Mouse (Mus musculus) liver, adult 2 months (tissue): ENCODE data around the gene Erc1. TPM values are rescaled to one million over a fixed set of nuclear protein-coding genes. Genes with fewer than 3 reads are reported as not detected.
A peak's percentile ranks its signal among the peaks of the same experiment; 100 is the strongest.

ENCODE experiments used
- DNase-seq: peaks from one replicate; pipeline ENCODE4 v3.0.0-alpha.2; 2011; ENCODE audit warnings: low read depth, low spot score; ENCODE audit errors: extremely low read depth
- H3K27ac ChIP-seq: fragments of 200-500 bp; replicated peaks from 2 replicates; pipeline ENCODE4 v1.5.1; 2012; ENCODE audit warnings: low read depth, mild to moderate bottlenecking, control low read depth, inconsistent platforms, low read length; ENCODE audit not compliant: insufficient read depth
- H3K27me3 ChIP-seq: fragments of 200-500 bp; 2 replicates; pipeline ENCODE4 v1.6.1; 2012; ENCODE audit warnings: mild to moderate bottlenecking, moderate library complexity, low read length, inconsistent platforms; ENCODE audit not compliant: control insufficient read depth, insufficient read depth
- H3K36me3 ChIP-seq: fragments of 200-500 bp; 2 replicates; pipeline ENCODE4 v1.6.1; 2012; ENCODE audit warnings: low read length, inconsistent platforms; ENCODE audit not compliant: control insufficient read depth, insufficient read depth
- H3K4me1 ChIP-seq: fragments of 200-500 bp; 2 replicates; pipeline ENCODE4 v1.6.1; 2011; ENCODE audit warnings: low read length; ENCODE audit not compliant: control insufficient read depth, insufficient read depth
- H3K4me3 ChIP-seq: fragments of 200-500 bp; 2 replicates; pipeline ENCODE4 v1.5.1; 2011; ENCODE audit warnings: low read depth, mild to moderate bottlenecking, control low read depth, low read length, moderate library complexity; ENCODE audit not compliant: insufficient read depth
- H3K79me2 ChIP-seq: fragments of 200-500 bp; 2 replicates; pipeline ENCODE4 v1.6.1; 2012; ENCODE audit warnings: inconsistent platforms, mild to moderate bottlenecking, low read length, moderate library complexity; ENCODE audit not compliant: control insufficient read depth, insufficient read depth
- H3K9ac ChIP-seq: fragments of 200-500 bp; 2 replicates; pipeline ENCODE4 v1.6.1; 2012; ENCODE audit warnings: low read depth, mild to moderate bottlenecking, control low read depth, inconsistent platforms, low read length
- CTCF ChIP-seq: fragments of 200-500 bp; IDR thresholded peaks from 2 replicates; pipeline ENCODE4 v1.5.1; 2011; ENCODE audit warnings: low read depth, low read length, control low read depth
- POLR2A ChIP-seq: fragments of 200-500 bp; IDR thresholded peaks from 2 replicates; pipeline ENCODE4 v1.6.1; 2011; ENCODE audit warnings: low read length, control low read depth; ENCODE audit not compliant: insufficient read depth; ENCODE audit errors: extremely low read depth
- WGBS: fragments of 180-500 bp; shearing (Covaris S2); methylation state at CpG from one replicate; pipeline ENCODE4 v1.1.7; 2018; 5-methylcytosine and 5-hydroxymethylcytosine counted together
- polyA plus RNA-seq: library from polyadenylated mRNA; depleted of rRNA; stranded (reverse); fragments of >200 nt; gene quantifications from 2 replicates; pipeline ENCODE4 v1.2.3, GENCODE M21; 2012
- total RNA-seq: library from RNA; depleted of rRNA; stranded (reverse); fragments of >200 nt; gene quantifications from 2 replicates; pipeline ENCODE4 v1.2.3, GENCODE M21; 2014

Gene Erc1
- total and polyA plus RNA-seq, 2 experiments: 6.3 to 14.2 TPM

- H3K4me1 ChIP-seq: peaks cover 8% of the 10 kb centered on the region; the same call in 1 of the 2 replicates
- H3K27ac ChIP-seq: no peak overlapping the region
- H3K36me3 ChIP-seq: peaks cover 15% of the 10 kb centered on the region
- WGBS: 78% methylated on average over 2 of the region's 2 CpGs
- H3K27me3 ChIP-seq: no peaks in the 10 kb centered on the region
- H3K9ac ChIP-seq: no peak overlapping the region
- no peak for DNase-seq
- TF ChIP-seq POLR2A: no peak
- TF ChIP-seq CTCF: no peak
- H3K4me3 ChIP-seq: no peak overlapping the region
- no peaks in the 10 kb centered on the region; the same call in 1 of the 2 replicates for H3K79me2 ChIP-seq
Measured at GRCm38 (mm10) chr6:119741861-119742260, 106.1 kb downstream of the Erc1 start.

- 66% methylated on average over 3 of the region's 3 CpGs for WGBS
Measured at GRCm38 (mm10) chr6:119740541-119740940, 107.4 kb downstream of the Erc1 start.

GRCm38 (mm10) chr6:119738638-119739375, 109.2 kb downstream of the Erc1 start:
- Histone ChIP-seq H3K9ac (no peak overlapping the region), H3K4me3 (no peak overlapping the region), H3K79me2 (no peaks in the 10 kb centered on the region; the same call in 1 of the 2 replicates), H3K27ac (peak overlapping the region; percentile 56), H3K27me3 (no peaks in the 10 kb centered on the region), H3K36me3 (peaks cover 18% of the 10 kb centered on the region), H3K4me1 (peaks cover 8% of the 10 kb centered on the region; the same call in 1 of the 2 replicates)
- TF ChIP-seq CTCF (no peak), POLR2A (no peak)
- DNase-seq: peak; percentile 94
- 25% methylated on average over 4 of the region's 4 CpGs for WGBS

More at GRCm38 (mm10) chr6:119740541-119740940, 107.4 kb downstream of the Erc1 start:
- no peak for TF ChIP-seq POLR2A
- no peak for TF ChIP-seq CTCF
- Histone ChIP-seq H3K27ac (no peak overlapping the region), H3K79me2 (no peaks in the 10 kb centered on the region; the same call in 1 of the 2 replicates), H3K4me1 (peaks cover 8% of the 10 kb centered on the region; the same call in 1 of the 2 replicates), H3K36me3 (peaks cover 12% of the 10 kb centered on the region), H3K9ac (no peak overlapping the region), H3K27me3 (no peaks in the 10 kb centered on the region), H3K4me3 (no peak overlapping the region)
- DNase-seq: no peak

- Histone ChIP-seq H3K27ac (no peak overlapping the region), H3K36me3 (peaks cover 13% of the 10 kb centered on the region), H3K27me3 (no peaks in the 10 kb centered on the region), H3K4me1 (peaks cover 8% of the 10 kb centered on the region; the same call in 1 of the 2 replicates), H3K9ac (no peak overlapping the region), H3K4me3 (no peak overlapping the region), H3K79me2 (no peaks in the 10 kb centered on the region; the same call in 1 of the 2 replicates)
- WGBS: 97% methylated on average over 4 of the region's 4 CpGs
- TF ChIP-seq POLR2A (no peak), CTCF (no peak)
- DNase-seq: no peak
Measured at GRCm38 (mm10) chr6:119737716-119738115, 110.3 kb downstream of the Erc1 start.

- no peak for DNase-seq
- Histone ChIP-seq H3K27me3 (no peaks in the 10 kb centered on the region), H3K79me2 (no peaks in the 10 kb centered on the region; the same call in 1 of the 2 replicates), H3K9ac (no peak overlapping the region), H3K4me3 (no peak overlapping the region), H3K27ac (no peak overlapping the region), H3K4me1 (peaks cover 6% of the 10 kb centered on the region; the same call in 1 of the 2 replicates), H3K36me3 (peaks cover 9% of the 10 kb centered on the region; the same call in 1 of the 2 replicates)
- TF ChIP-seq POLR2A (no peak), CTCF (no peak)
- 37% methylated on average over 2 of the region's 2 CpGs for WGBS
Measured at GRCm38 (mm10) chr6:119735937-119736336, 112.0 kb downstream of the Erc1 start.

GRCm38 (mm10) chr6:119731155-119731554, 116.8 kb downstream of the Erc1 start:
- WGBS: 100% methylated on average over 2 of the region's 2 CpGs
- no peaks in the 10 kb centered on the region for H3K4me1 ChIP-seq
- H3K36me3 ChIP-seq: peaks cover 14% of the 10 kb centered on the region
- no peak overlapping the region for H3K9ac ChIP-seq
- no peaks in the 10 kb centered on the region for H3K27me3 ChIP-seq
- no peak overlapping the region for H3K27ac ChIP-seq
- no peak for TF ChIP-seq POLR2A
- TF ChIP-seq CTCF: no peak
- DNase-seq: no peak
- no peaks in the 10 kb centered on the region for H3K79me2 ChIP-seq
- H3K4me3 ChIP-seq: no peak overlapping the region
